Mouse (Mus musculus): ENCODE results near the gene Pou4f2.

DNA sequence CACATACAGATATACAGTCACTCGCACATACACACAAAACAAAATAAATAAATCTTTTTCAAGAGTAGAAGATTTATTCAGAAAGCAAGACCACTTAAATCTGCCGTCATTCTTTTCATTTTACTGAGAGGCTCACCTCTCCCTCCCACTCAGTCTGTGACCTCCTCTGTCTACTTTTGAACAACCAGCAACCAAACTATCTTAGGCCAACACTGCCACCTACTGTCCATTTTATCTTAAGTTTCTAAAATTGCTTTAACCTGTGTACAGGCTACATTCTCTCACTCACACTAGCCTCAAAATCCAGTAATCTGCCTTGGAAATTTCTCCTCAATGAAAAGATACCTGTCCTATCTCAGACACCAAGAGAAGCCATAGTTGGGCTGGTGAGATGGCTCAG lies 31.4 kb upstream of the Pou4f2 start:
- no peak for TF ChIP-seq EP300 (IDR thresholded peaks at IDR 0.05; ENCODE audit: low read depth)
- no peak; the same call in 1 of the 2 replicates for TF ChIP-seq CTCF (IDR thresholded peaks at IDR 0.05; ENCODE audit: low read depth)
